Mouse (Mus musculus) kidney, postnatal 10 days (tissue): ENCODE measurements around the gene Tmem273.

ENCODE experiments used
- DNase-seq: peaks from one replicate; pipeline ENCODE4 v3.0.0; 2021; ENCODE audit warnings: mixed read lengths

The Tmem273 gene

DNA sequence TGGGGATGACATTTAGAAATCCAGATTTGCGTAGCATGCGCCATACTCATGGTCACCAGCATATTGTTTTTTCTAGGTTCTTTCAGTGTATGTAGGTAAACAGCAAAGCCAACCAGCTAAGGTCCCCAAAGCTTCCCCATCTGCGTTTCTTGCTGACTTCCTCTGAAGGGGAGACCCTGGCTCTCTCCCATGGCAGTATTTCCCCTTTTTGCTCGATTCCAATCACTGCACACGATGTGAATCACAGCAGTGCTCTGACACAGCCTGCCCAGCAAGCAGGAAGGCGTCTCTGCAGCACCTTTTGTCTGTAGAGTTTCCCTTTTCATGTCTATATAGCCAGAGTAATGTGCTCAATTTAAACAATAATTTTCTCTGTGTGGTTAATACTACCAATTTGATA lies 26.7 kb downstream of the Tmem273 start:
- DNase-seq: no peak

GRCm38 (mm10) chr14:32814961-32815360 lies 29.2 kb downstream of the Tmem273 start:
- DNase-seq: no peak

- no peak for DNase-seq
These were observed 30.8 kb downstream of the Tmem273 start for GRCm38 (mm10) chr14:32816533-32816932.

DNA sequence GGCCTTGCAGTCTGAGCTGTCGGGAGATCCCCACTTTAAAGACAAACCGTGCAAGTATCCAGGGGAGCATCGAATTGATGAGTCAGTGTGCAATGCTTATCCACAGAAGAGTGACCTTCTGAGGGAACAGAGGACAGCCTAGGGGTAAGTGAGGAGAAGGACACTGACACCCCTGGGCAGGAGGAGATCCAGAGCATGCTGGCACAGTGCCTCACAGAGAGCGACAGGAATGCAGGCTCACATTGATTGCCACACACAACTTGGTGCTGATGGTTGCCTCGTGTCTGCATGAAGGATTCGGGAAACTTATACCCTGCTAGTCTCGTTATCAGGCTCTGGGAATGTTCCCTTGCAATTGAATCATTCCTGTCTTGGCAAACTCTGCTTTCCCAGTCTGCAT lies 31.5 kb downstream of the Tmem273 start:
- DNase-seq: no peak

- peak; percentile 33 for DNase-seq
These were observed 33.5 kb downstream of the Tmem273 start for GRCm38 (mm10) chr14:32819297-32819696.

- no peak for DNase-seq
These were observed 37.0 kb downstream of the Tmem273 start for GRCm38 (mm10) chr14:32822812-32823211.

DNA sequence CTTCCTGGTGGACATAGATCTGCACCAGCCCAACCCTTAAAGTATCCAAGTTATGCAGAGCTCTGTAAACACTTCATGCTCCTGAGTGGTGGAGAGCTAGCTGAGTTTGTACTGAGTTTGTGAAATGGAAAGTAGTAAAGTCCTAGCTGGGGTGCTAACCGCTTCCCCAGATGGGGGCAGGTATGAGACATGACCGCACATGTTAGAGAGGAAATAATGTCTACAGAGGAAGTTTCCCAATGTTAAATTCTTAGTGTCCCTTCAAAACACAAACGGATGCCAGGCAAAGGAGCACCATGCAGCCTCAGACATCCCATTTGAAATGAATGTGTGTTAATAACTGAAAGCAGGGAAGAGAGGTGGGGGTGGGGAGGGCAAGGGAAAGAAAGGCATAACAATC lies 38.1 kb downstream of the Tmem273 start:
- no peak for DNase-seq

DNA sequence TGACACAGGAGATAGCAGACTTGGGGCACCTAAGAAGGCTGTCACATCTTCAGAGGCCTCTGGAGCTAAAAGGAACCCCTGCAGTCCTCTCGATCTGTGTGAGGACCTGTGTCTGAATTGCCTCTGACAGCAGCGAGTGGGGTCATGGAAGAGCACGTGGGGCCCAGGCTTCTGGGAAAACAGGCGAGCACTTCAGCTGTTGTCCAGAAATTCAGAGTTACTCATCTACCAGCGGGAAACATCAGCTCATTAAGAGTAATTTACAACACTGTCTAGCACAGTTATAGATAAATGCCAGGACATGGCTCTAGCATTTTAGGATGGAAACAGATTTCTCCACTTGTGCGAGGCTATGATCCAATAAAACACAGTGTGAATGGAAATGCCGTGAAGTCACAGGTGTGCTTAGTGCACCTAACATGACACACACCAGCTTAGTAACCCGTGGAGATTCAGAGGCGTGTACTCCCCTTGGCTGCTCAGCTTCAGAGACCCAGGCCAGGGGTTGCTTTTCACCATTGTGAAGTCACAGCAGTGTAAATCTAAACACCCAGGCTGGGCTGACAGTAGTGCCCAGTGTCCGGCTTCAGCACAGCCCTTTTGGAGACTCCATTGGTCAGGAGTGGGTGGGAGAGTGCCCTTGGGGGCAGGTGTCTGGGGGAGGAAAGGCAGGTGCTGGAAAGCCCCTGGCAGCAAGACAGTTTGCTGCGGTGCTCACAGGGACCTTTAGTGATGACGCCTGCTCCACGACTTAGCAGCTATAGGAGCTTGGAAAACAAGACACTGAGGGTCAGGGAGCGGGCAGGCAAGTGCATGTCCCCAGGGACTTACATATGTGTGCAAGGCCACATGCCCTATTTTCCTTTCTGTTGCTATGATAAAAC lies 38.7 kb downstream of the Tmem273 start:
- peak; percentile 27 for DNase-seq

GRCm38 (mm10) chr14:32825426-32826032 lies 39.8 kb downstream of the Tmem273 start:
- DNase-seq: peak; percentile 88

DNA sequence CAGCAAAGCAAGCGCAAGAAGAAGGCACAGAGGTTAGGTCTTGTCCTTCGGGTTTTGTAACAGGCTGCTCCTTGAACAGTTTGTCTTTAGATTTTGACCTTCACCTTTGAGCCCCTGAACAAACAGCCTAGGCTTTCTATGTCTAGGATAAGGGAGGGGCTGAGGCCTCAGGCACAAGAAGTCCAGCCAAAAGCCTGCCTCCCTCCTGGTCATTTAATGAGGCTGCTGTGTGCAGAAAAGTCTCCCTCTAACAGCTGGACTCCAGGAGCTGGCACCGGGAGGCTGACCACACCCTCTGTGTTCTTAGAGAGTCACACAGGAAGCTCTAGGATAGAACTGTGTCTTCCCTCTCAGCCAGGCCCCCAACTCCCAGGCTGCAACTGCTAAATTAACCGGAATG lies 41.4 kb downstream of the Tmem273 start:
- DNase-seq: peak; percentile 48

GRCm38 (mm10) chr14:32827994-32828650 lies 42.4 kb downstream of the Tmem273 start:
- DNase-seq: peak; percentile 63

DNA sequence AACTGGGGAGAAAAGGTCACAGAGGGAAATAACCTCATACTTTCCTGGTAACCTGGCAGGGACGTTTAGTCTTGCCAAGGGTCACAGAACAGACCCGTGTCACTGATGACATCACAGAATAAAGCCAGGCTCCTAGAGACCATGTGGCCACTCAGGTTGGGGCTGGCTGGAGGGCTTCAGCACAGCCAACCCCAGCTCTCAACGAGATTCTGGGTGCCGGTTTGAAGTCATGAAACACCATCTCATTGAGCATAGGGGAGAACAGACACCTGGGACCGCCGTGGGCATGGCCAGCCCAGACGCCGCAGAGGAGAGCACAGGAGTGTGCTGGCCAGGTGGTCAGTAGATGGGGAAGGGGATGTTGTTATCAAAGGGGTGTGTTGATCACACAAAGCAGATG lies 48.1 kb downstream of the Tmem273 start, which contains the start of gene Fam170b:
Gene Fam170b (plus strand): TSS at position 116 of the 400 bp plus-strand sequence.
- DNase-seq: no peak

DNA sequence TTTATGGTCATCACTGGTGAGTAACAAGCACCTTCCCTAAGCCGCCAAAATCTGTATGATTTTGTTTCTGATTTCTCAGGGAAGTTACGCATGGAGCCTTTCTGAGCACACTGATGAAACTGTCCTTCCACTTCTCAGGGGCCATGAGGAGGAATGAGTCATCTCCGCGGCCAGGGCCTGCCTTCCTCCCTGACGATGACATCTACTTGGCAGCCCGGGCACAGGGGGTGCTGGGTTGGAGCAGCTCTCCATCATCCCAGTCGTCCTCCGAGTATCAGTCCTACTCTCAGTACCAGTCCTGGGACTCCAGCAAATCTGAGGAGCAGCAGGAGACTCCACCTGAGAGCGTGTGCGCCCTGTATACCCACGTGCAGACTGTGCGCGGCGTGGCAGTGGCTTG lies 49.4 kb downstream of the Tmem273 start:
- DNase-seq: no peak

GRCm38 (mm10) chr14:32835596-32835995 lies 49.8 kb downstream of the Tmem273 start:
- DNase-seq: no peak

GRCm38 (mm10) chr14:32836191-32836590 lies 50.4 kb downstream of the Tmem273 start:
- DNase-seq: no peak

GRCm38 (mm10) chr14:32842052-32842451 lies 56.3 kb downstream of the Tmem273 start:
- no peak for DNase-seq

DNA sequence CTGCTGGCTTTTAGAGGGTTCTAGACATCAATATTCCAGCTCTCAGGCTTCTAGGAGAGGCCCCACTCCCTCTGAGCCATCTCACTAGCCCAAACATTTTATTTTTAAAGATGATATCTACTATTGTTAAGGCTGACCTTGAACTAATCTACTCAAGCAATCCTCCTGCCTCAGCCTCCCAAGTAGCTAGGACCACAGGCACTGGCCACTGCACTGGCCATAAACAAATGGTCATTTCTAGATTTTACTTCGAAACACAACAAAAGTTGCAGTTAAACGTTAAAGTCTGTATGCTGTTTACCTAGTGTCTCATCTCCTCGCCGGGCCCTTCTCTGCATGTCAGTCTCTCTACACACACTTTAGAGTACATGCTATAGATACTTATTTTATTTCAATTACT lies 68.3 kb downstream of the Tmem273 start:
- no peak for DNase-seq

DNA sequence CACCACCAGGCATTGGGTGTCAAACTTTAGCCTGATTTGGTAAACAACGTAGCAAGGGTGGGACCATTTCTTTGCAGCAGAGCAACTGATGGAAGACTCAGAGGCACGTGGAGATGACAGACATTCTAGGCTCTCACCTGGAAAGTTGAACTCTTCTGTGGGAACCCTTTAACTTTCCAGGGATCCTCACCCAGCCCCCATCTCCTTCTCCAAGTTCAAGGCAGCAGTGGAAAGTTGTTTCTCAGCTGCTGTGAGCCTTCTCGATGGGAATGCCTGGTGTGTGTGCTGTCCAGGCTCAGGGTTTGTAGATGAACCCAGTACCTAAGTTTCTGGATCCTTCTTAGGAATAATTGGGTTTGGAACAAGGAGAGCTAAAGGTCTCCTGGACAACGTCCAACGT lies 70.5 kb downstream of the Tmem273 start:
- DNase-seq: no peak

DNA sequence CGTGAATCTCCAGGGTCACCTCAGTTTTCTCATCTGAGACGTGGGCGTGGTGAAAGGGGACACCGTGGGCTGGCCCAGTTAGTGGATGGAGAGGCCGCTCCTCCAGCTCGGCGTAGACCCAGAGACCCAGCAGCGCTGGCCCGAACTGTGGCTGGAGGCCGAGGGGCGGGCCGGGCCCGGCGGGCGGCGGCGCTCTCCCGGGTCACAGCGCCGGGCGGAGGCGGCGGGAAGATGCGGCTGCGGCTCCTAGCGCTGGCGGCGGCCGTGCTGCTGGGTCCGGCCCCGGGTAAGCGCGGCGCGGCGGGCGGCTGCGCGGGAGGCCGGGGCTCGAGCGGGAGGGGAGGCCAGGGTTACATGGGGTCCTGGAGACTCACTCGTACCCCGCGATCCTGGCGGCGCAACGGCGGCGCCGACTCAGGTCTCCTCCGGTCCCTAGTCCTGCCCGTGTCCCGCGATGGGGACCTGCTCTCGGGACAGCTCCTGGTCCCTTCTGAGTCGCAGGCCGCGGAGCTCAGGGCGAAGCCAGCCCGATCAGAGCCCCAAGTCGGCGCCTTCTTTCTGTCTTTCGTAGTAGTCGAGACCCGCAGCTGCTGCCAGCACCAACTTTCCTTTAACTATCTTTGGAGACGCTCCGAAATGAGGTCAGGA lies 71.0 kb downstream of the Tmem273 start, which contains the start of gene Vstm4:
Gene Vstm4 (plus strand): TSS at position 76 of the 648 bp plus-strand sequence.
- peak; percentile 85 for DNase-seq

- DNase-seq: no peak
These were observed 72.6 kb downstream of the Tmem273 start for GRCm38 (mm10) chr14:32858361-32858760.

- DNase-seq: no peak
These were observed 73.3 kb downstream of the Tmem273 start for GRCm38 (mm10) chr14:32858941-32859510.

- DNase-seq: peak; percentile 65
These were observed 74.2 kb downstream of the Tmem273 start for GRCm38 (mm10) chr14:32859831-32860569.
